Comparison of ENCODE assay signal across 31 mouse cellular contexts in the genomic region with DNA sequence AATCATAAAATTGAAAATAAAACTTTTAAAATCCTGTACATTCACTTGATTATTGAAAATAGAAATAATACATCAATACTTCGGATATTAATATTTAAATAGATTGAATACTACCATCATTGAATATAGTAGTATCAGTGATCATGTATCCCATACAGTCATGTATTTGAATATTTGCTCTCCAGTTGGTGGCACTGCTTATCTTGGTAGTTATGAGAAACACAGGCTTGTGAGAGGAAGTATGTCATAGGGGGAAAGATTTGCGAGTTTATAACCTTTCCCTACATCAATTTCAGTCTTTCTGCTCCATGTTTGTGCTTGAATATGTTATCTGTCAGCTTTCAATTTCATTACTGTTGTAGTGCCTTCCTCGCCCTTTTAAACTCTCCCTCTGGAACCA.
"Had no signal": no experiment of that assay in that cellular context is flagged by ENCODE, and none has a peak within 500 bp of the region (broad histone marks: within the 10 kb centered on the region; RNA-seq: fewer than 3 reads in every experiment).

No protein-coding gene starts in this region.

- H3K27ac ChIP-seq: heart, embryonic 13.5 days; heart, embryonic 15.5 days; hindbrain, embryonic 10.5 days; hindbrain, embryonic 12.5 days; hindbrain, embryonic 13.5 days; hindbrain, embryonic 14.5 days; hindbrain, embryonic 15.5 days; hindbrain, postnatal 0 days; intestine, embryonic 15.5 days; kidney, embryonic 15.5 days; kidney, postnatal 0 days; layer of hippocampus, adult 2 months; left cerebral cortex, adult 2 months had no signal

- H3K9me3 ChIP-seq: heart, embryonic 12.5 days; heart, embryonic 13.5 days; heart, embryonic 15.5 days; hindbrain, embryonic 10.5 days; hindbrain, embryonic 12.5 days; hindbrain, embryonic 13.5 days; hindbrain, embryonic 15.5 days; intestine, embryonic 15.5 days; kidney, embryonic 15.5 days had no signal

- H3K4me3 ChIP-seq: heart, embryonic 12.5 days; heart, embryonic 13.5 days; heart, embryonic 15.5 days; hindbrain, embryonic 10.5 days; hindbrain, embryonic 12.5 days; hindbrain, embryonic 13.5 days; hindbrain, embryonic 15.5 days; intestine, embryonic 15.5 days; kidney, embryonic 15.5 days; layer of hippocampus, adult 2 months; left cerebral cortex, adult 2 months had no signal

- H3K27me3 ChIP-seq: heart, embryonic 12.5 days; heart, embryonic 13.5 days; heart, embryonic 15.5 days; hindbrain, embryonic 12.5 days; hindbrain, embryonic 13.5 days; hindbrain, embryonic 15.5 days; intestine, embryonic 15.5 days; kidney, embryonic 15.5 days had no signal

- H3K4me1 ChIP-seq: heart, embryonic 12.5 days; heart, embryonic 13.5 days; heart, embryonic 15.5 days; hindbrain, embryonic 12.5 days; hindbrain, embryonic 13.5 days; hindbrain, embryonic 15.5 days; intestine, embryonic 15.5 days; kidney, embryonic 15.5 days had no signal

- H3K9ac ChIP-seq: heart, embryonic 12.5 days; heart, embryonic 13.5 days; heart, embryonic 15.5 days; hindbrain, embryonic 12.5 days; hindbrain, embryonic 13.5 days; hindbrain, embryonic 14.5 days; hindbrain, embryonic 15.5 days; intestine, embryonic 15.5 days; kidney, embryonic 15.5 days had no signal

- H3K4me2 ChIP-seq: heart, embryonic 11.5 days; heart, embryonic 12.5 days; heart, embryonic 13.5 days; heart, embryonic 15.5 days; hindbrain, embryonic 12.5 days; hindbrain, embryonic 13.5 days; hindbrain, embryonic 14.5 days; hindbrain, embryonic 15.5 days; intestine, embryonic 15.5 days; kidney, embryonic 15.5 days had no signal

- DNase-seq: heart, postnatal 10 days; heart, postnatal 14 days; heart, postnatal 36 days; heart, postnatal 4 days; kidney, adult 11 months; kidney, adult 18-20 months; kidney, adult 2 months; kidney, adult 8-10 months; kidney, adult 9 months; kidney, postnatal 10 days; kidney, postnatal 14 days; kidney, postnatal 25 days; kidney, postnatal 36 days; kidney, postnatal 4 days; layer of hippocampus, adult 9-11 months; layer of hippocampus, postnatal 36 days had no signal

- H3K36me3 ChIP-seq: heart, embryonic 12.5 days; heart, embryonic 13.5 days; heart, embryonic 15.5 days; hindbrain, embryonic 10.5 days; hindbrain, embryonic 12.5 days; hindbrain, embryonic 13.5 days; hindbrain, embryonic 15.5 days; intestine, embryonic 15.5 days; kidney, embryonic 15.5 days had no signal
